Mouse (Mus musculus) kidney, adult 2 months (tissue): ENCODE data around the gene Anxa4. TPM values are rescaled to one million over a fixed set of nuclear protein-coding genes. Genes with fewer than 3 reads are reported as not detected.
A peak's percentile ranks its signal among the peaks of the same experiment; 100 is the strongest.

Experiments
- DNase-seq: peaks from one replicate; pipeline ENCODE4 v3.0.0; 2021
- H3K27ac ChIP-seq: fragments of 200-500 bp; 2 replicates; pipeline ENCODE4 v1.5.1; 2012; ENCODE audit warnings: low read depth, low read length, control low read depth, inconsistent platforms; ENCODE audit not compliant: insufficient read depth
- H3K27me3 ChIP-seq: fragments of 200-500 bp; replicated peaks from 2 replicates; pipeline ENCODE4 v1.6.1; 2012; ENCODE audit warnings: mild to moderate bottlenecking, moderate library complexity, low read length, inconsistent platforms; ENCODE audit not compliant: control insufficient read depth, insufficient read depth
- H3K36me3 ChIP-seq: fragments of 200-500 bp; 2 replicates; pipeline ENCODE4 v1.6.1; 2012; ENCODE audit warnings: mild to moderate bottlenecking, moderate library complexity, low read length, inconsistent platforms; ENCODE audit not compliant: control insufficient read depth, insufficient read depth
- H3K4me1 ChIP-seq: fragments of 200-500 bp; 2 replicates; pipeline ENCODE4 v1.6.1; 2011; ENCODE audit warnings: low read length; ENCODE audit not compliant: control insufficient read depth, insufficient read depth
- H3K4me3 ChIP-seq: fragments of 200-500 bp; 2 replicates; pipeline ENCODE4 v1.5.1; 2011; ENCODE audit warnings: mild to moderate bottlenecking, low read depth, low read length, control low read depth; ENCODE audit not compliant: insufficient read depth
- CTCF ChIP-seq: fragments of 200-500 bp; conservative IDR thresholded peaks from 2 replicates; pipeline ENCODE4 v1.5.1; 2011; ENCODE audit warnings: low read depth, mild to moderate bottlenecking, control low read depth, low read length, moderate library complexity, mixed read lengths; ENCODE audit not compliant: insufficient read depth, insufficient read length
- POLR2A ChIP-seq: fragments of 200-500 bp; IDR thresholded peaks from one replicate; pipeline ENCODE4 v1.6.1; 2011; ENCODE audit warnings: low read depth, low read length, control low read depth
- WGBS: fragments of 180-500 bp; shearing (Covaris S2); methylation state at CpG from one replicate; pipeline ENCODE4 v1.1.7; 2018; 5-methylcytosine and 5-hydroxymethylcytosine counted together
- polyA plus RNA-seq: library from polyadenylated mRNA; depleted of rRNA; stranded (reverse); fragments of >200 nt; gene quantifications from 2 replicates; pipeline ENCODE4 v1.2.3, GENCODE M21; 2012

Anxa4 gene
- polyA plus RNA-seq, 1 experiment = 68.8 TPM

GRCm38 (mm10) chr6:86773830-86774229 is 19.6 kb downstream of the Anxa4 start:
- no peak for DNase-seq
- Histone ChIP-seq H3K36me3 (no peaks in the 10 kb centered on the region), H3K4me1 (no peaks in the 10 kb centered on the region; the same call in 1 of the 2 replicates), H3K27ac (no peak overlapping the region), H3K27me3 (no peaks in the 10 kb centered on the region), H3K4me3 (no peak overlapping the region)
- TF ChIP-seq CTCF (no peak), POLR2A (no peak)
- WGBS = 92% methylated on average over 4 of the region's 4 CpGs

GRCm38 (mm10) chr6:86772631-86773030 is 20.8 kb downstream of the Anxa4 start:
- Histone ChIP-seq H3K4me3 (no peak overlapping the region), H3K27ac (no peak overlapping the region), H3K27me3 (no peaks in the 10 kb centered on the region), H3K4me1 (no peaks in the 10 kb centered on the region; the same call in 1 of the 2 replicates), H3K36me3 (no peaks in the 10 kb centered on the region)
- TF ChIP-seq POLR2A = no peak
- no peak for TF ChIP-seq CTCF
- peak; percentile 26 for DNase-seq
- whole genome bisulfite sequencing = 62% methylated on average over 7 of the region's 7 CpGs

DNA sequence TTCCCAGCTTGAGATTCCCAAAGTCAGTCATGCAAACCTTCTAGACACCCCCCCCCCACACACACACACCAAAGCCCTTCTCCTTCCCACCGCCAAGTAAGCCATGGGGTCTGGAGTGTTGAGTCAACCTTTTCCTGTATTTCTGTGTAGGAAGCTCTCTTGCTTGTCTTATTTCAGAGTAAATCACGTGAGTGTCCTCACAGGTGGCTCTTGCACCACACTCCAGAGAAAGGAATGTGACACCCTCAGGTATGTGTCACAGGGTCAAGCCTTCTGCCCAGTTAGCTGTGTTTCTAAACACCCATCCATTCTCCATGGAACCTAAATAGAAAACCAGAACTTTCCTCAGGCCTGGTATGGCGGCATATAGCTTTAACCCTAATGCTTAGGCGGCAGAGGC is 24.4 kb downstream of the Anxa4 start:
- Histone ChIP-seq H3K4me3 (no peak overlapping the region), H3K4me1 (peaks cover 9% of the 10 kb centered on the region), H3K27me3 (no peaks in the 10 kb centered on the region), H3K36me3 (no peaks in the 10 kb centered on the region), H3K27ac (no peak overlapping the region)
- TF ChIP-seq CTCF (no peak), POLR2A (no peak)
- WGBS = 77% methylated on average over 4 of the region's 4 CpGs
- no peak for DNase-seq

DNA sequence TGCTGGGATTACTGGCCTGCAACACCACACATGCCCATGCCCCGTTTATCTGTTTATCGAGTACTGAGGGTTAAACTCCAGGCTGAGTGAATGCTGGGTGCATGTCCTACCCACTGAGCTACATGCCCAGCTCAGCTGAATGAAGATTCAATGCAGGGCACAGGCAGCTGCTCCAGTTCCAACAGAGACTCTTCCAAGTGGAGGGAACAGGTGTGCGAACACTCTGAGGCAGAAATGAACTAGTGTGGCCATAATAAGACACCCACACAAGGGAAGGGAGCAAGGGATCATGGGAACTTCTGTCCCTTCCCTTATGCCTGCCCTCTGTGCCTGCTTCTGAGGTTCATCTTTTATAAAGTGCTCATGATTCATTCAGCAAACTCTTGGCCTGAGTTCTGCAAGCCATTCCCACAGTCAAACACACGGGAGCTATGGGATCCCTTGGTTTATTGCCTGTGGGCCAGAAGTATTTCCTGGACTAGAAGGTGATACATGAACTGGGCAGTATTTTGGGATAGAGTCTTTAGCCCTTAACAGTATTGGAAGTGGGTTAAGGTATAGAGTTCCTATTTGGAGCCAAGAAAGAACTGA is 25.1 kb downstream of the Anxa4 start:
- DNase-seq = no peak
- no peaks in the 10 kb centered on the region for H3K27me3 ChIP-seq
- H3K36me3 ChIP-seq = no peaks in the 10 kb centered on the region
- H3K4me1 ChIP-seq = peaks cover 9% of the 10 kb centered on the region
- no peak for TF ChIP-seq CTCF
- no peak overlapping the region for H3K27ac ChIP-seq
- WGBS = 71% methylated on average over 4 of the region's 4 CpGs
- no peak overlapping the region for H3K4me3 ChIP-seq

DNA sequence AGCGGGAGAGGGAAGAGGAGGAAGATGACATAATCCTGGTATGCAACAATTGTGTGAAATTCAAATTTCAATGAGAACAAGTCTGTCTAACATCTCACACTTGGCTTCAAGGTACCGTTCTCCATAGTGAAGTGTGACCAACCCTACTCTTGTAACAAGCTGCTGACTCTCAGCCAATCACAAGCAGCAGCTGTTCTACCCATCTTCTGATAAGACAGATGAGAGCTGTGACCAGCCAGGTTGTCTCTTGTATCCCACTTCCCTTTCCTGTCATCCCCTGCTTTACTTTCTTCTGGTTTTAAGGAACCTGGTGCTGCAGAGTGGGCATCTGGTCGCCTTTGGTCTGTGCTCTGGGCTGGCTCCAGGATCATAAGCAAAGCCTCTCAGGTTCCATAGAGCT is 25.9 kb downstream of the Anxa4 start:
- H3K4me3 ChIP-seq = no peak overlapping the region
- no peaks in the 10 kb centered on the region for H3K27me3 ChIP-seq
- H3K36me3 ChIP-seq = no peaks in the 10 kb centered on the region
- no peak for DNase-seq
- peaks cover 9% of the 10 kb centered on the region for H3K4me1 ChIP-seq
- TF ChIP-seq CTCF (no peak), POLR2A (no peak)
- 81% methylated on average over 3 of the region's 3 CpGs for WGBS
- no peak overlapping the region for H3K27ac ChIP-seq

DNA sequence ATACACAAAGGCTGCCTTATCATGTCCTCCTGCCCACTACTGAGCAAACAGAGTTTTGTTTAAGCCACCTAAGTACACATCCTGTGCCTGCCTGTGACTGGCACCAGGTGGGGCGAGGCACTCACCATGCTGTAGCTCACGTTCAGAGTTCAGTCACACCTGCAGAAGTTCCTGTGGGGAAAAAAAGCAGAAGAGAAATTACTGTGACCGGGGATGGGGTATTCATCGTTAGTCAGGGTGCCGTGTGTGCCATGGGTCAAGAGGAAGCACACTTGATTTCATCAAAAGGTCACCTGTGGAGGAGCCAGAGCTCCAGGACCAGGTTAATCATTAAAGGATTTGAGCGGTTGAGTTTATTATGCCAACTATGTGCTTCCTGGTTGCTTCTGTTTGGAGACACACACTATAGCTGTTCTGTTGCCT is 27.7 kb downstream of the Anxa4 start:
- Histone ChIP-seq H3K36me3 (no peaks in the 10 kb centered on the region), H3K27me3 (no peaks in the 10 kb centered on the region), H3K27ac (peak overlapping the region; percentile 71), H3K4me1 (peaks cover 9% of the 10 kb centered on the region), H3K4me3 (0 out of 2 replicates have a peak overlapping the region, but pooled peaks have one; percentile 1)
- 35% methylated on average over 6 of the region's 6 CpGs for WGBS
- peak; percentile 91 for DNase-seq
- TF ChIP-seq CTCF = peak; percentile 27; the same call in 1 of the 2 replicates
- no peak for TF ChIP-seq POLR2A

- DNase-seq = peak; percentile 18
- H3K27me3 ChIP-seq = no peaks in the 10 kb centered on the region
- H3K27ac ChIP-seq = no peak overlapping the region
- no peaks in the 10 kb centered on the region for H3K4me1 ChIP-seq
- no peak overlapping the region for H3K4me3 ChIP-seq
- H3K36me3 ChIP-seq = no peaks in the 10 kb centered on the region
- 86% methylated on average over 10 of the region's 10 CpGs for WGBS
- no peak for TF ChIP-seq POLR2A
- 0 out of 2 replicates have a peak, but pooled peaks have one; percentile 30 for TF ChIP-seq CTCF
Observed at GRCm38 (mm10) chr6:86754105-86754863, 39.1 kb downstream of the Anxa4 start.
